Mouse (Mus musculus): ENCODE measurements around the gene Igsf8.

The Igsf8 gene

GRCm38 (mm10) chr1:172305153-172305552 is 43.7 kb downstream of the Igsf8 start:
- no peak for DNase-seq

- DNase-seq = no peak
Observed at GRCm38 (mm10) chr1:172305635-172306034, 44.2 kb downstream of the Igsf8 start.

DNA sequence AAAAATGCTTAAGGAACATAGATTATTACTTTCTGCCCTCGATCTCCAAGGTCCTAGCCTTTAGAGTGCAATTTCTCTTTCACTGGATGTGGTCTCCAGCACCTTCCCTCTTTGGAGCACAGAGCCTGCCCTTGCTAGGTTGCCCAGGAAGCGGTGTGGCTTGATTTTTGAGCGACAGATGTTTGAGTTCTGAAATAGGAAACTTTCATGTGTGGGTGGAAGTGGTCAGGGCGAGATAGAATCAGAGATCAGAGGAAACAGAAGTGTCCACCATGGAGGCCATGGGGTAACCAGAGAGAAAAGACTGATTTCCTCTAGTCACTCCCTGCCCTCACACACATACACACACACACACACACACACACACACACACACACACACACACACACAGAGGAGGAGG is 44.8 kb downstream of the Igsf8 start:
- no peak for DNase-seq

GRCm38 (mm10) chr1:172306885-172307284 is 45.4 kb downstream of the Igsf8 start:
- DNase-seq = no peak

GRCm38 (mm10) chr1:172307936-172308335 is 46.5 kb downstream of the Igsf8 start:
- peak; percentile 7 for DNase-seq

DNA sequence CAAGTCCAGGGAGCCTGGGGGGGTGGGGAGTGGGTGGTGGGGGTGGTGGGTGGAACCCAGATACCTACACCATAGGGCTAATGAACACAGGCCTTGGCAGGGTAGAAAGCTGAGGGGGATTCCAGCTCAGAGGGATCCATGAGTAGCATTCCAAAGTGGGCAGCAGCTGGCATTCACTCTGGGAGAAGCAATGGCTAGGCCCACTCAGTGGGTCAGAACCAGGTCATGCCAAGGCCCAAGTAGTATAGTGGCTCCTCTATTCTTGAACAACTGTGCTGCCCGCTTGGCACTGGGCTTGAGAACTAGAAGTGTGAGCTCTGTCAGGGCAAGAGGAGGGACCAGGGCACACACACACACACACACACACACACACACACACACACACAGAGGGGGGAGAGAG is 47.0 kb downstream of the Igsf8 start:
- DNase-seq = peak; percentile 39

- DNase-seq = peak; percentile 96
Observed at GRCm38 (mm10) chr1:172309699-172310398, 48.4 kb downstream of the Igsf8 start.

- peak; percentile 27 for DNase-seq
Observed at GRCm38 (mm10) chr1:172311248-172311906, 49.9 kb downstream of the Igsf8 start.

- peak; percentile 76 for DNase-seq
Observed at GRCm38 (mm10) chr1:172311921-172312767, 50.7 kb downstream of the Igsf8 start.

DNA sequence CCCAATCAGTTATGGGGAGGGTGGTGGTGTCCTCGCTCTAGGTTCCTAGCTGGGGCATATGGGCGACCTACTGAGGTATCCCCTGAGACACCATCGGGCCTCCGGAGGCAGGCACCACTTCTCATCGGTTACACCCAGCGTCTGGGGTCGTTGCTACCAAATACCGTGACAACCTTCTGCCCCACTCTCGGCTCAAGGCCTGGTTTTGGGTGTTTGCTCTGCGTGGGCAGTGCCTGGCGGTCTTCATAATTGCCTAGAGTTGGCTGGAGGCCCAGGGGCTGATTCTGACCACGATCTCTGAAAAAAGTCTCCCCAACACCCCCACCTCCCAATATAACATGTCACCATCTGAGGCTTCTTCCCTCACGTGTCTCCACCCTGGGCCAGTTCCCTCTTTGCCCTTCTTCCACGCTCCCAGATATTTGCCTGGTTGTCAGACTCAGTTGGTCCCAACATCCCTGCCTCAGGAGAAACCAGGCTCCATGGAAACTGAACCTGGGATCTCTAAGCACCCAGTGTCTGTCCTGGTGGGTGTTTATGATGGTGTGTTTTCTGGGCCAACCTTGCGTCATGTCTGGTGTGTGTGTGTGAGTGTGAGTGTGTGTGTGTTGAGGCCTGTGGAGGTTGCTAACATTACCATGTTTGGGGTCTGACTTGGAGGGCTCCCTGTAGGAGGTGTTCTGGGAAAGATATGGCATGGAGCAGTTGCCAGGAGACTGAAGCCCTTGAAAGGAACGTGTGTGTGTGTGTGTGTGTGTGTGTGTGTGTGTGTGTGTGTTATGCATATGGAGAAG is 51.5 kb downstream of the Igsf8 start:
- DNase-seq = peak; percentile 53

DNA sequence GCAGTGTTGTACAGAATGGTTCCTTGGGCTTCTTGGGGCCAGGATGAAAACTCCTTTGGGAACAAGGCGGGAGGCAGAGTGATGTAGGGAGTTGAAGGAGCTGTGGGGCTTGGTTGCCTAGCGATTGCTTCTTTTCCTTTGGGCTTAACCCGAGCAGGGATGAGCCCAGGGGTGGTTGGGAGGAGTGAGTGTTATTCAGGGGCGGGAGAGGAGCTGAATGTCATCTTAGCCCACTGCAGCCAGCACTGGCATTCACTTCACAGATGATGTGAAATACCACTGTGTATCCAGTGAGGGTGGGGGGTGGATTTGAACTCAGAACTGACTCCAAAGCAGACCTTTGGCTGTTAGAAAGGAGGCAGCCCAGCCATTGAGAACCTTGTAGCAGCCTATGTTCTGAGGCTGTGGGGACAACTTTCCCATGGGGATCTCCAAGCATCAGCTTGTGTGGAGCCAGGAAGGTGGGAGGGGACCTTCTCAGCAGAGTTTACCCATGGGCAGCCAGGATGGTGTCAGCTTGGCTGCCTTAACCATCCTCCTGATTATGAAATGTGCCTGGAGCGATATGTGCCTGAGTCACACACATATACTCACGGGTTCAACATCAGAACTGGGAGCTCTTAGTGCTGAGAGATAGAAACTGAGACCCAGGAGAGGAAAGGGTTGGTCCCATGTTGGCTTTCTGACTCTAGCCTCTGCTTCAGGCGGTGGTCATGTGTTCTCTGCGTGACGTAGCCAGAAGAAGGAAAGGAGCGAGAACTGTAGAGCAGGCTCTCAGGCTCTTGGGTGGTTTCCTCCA is 52.4 kb downstream of the Igsf8 start:
- DNase-seq = no peak

DNA sequence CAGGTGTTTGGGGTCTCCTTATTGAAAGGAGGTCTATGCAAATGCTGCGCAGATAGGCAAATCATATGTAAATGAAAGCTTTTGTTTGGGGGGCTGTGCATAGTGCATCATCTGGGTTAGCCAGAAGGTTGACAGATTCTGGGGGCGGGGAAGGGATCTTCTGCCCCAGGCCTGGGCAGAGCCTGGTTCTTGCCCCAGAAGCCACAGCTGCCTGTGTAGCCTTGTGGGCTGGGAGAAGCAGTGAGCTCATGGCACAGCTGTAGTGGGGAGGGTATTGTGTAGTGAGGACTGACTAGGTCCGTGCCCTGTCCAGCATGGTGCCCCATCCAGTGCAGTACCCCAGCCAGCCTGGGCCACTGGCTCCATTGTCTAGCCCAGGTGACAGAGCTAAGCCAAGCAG is 53.5 kb downstream of the Igsf8 start:
- DNase-seq = no peak

DNA sequence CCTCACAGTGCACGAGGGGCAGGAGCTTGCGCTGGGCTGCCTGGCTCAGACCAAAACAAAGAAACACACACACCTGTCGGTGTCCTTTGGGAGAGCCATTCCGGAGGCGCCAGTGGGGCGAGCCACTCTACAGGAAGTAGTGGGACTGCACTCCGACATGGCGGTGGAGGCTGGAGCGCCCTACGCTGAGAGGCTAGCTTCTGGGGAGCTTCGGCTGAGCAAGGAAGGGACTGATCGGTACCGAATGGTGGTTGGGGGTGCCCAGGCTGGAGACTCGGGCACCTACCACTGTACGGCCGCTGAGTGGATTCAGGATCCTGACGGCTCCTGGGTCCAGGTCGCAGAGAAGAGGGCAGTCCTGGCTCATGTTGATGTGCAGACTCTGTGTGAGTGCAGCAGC is 56.0 kb downstream of the Igsf8 start:
- no peak for DNase-seq

- DNase-seq = no peak
Observed at GRCm38 (mm10) chr1:172317946-172318345, 56.5 kb downstream of the Igsf8 start.

- no peak for DNase-seq
Observed at GRCm38 (mm10) chr1:172318424-172319035, 57.1 kb downstream of the Igsf8 start.

DNA sequence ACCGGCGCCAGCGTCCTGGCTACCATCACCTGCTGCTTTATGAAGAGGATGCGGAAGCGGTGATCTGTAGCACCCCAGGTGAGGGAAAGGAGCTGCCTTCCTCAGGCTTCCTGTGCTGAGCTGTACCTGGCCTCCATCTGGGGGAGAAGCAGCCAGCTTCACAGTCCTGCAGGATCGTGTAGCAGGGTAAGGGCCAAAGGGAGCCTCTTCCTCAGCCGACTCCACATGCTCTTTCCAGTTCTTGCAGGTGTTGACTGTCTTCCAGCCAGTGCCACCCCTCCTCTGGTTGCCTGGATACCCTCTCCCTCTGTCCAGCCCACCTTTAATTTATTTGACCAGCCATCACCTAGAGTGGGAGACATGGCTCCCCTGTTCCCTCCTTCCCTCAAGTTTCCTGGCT is 57.9 kb downstream of the Igsf8 start:
- DNase-seq = no peak

DNA sequence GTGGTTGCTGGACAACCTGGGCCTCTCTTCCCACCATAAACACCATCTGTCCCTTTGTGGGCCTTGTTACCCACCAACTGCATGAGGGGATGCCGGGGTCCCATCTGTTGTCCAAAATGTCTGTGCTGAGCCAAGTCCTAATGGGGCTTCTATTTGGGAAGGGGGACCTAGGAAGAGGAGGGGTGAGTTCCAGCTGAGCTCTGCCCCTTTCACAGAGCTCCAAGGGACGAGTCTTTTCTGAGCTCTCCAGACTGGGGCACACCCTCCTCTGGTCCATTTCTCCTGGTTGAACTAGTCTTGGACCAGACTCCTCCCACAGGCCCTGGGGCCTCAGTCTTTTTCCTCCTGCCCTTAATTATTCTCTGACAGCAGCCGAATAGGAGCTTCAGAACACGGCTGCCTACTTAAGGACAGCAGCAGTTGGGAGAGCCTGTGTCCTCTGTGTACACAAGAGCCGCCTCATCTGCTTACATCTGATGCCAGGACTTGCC is 58.5 kb downstream of the Igsf8 start:
- DNase-seq = no peak

- no peak for DNase-seq
Observed at GRCm38 (mm10) chr1:172322725-172323124, 61.3 kb downstream of the Igsf8 start.

GRCm38 (mm10) chr1:172323298-172323697 is 61.9 kb downstream of the Igsf8 start:
- no peak for DNase-seq

DNA sequence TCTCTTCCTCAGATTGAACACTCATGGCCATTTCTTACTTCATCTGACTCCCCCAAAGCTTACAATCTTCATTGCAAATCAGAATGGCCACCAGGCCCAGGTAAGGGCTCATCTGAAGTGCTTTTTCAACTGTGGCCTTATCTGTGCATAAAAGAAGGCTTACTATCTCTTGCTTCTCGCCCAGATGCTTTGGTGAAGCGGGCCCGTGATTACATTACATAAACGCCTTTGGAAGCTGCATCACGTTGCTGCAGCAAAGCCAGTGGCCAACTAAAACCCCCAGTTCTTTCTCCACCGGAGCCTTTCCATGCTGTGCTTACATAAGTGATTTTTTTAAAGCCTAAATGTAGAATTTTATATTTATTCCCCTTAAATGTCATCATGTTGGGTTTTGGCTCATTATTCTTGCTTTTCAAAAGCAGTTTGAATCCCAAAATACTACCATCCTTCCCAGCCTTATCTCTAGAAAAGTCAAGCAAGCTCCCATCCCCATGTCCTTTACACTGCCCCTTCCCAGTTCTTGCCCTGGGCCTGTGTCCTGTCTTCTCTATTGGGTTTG is 62.4 kb downstream of the Igsf8 start:
- no peak for DNase-seq

- peak; percentile 80 for DNase-seq
Observed at GRCm38 (mm10) chr1:172324725-172325124, 63.3 kb downstream of the Igsf8 start.
